Mouse (Mus musculus) midbrain, embryonic 11.5 days (tissue): ENCODE data around the gene Glb1l3. TPM values are rescaled to one million over a fixed set of nuclear protein-coding genes. Genes with fewer than 3 reads are reported as not detected.
A peak's percentile ranks its signal among the peaks of the same experiment; 100 is the strongest.

Source experiments
- ATAC-seq: fragments of 200-750 bp; cut with Nextera tagmentation; 2 replicates; pipeline ENCODE4 v1.8.0; 2017; ENCODE audit warnings: moderate TSS enrichment, moderate library complexity; ENCODE audit not compliant: low FRiP score
- DNase-seq: peaks from one replicate; pipeline ENCODE4 v3.0.0; 2015; ENCODE audit warnings: low spot score; ENCODE audit errors: missing footprints
- H3K27ac ChIP-seq: fragments of 300-500 bp; sonication (generic); 2 replicates; pipeline ENCODE4 v1.5.1; 2014; ENCODE audit warnings: low read depth, low read length
- H3K27me3 ChIP-seq: fragments of 300-500 bp; sonication (generic); 2 replicates; pipeline ENCODE4 v1.6.1; 2014; ENCODE audit warnings: mild to moderate bottlenecking, low read length, moderate library complexity, mixed read lengths; ENCODE audit not compliant: control insufficient read depth, insufficient read depth
- H3K36me3 ChIP-seq: fragments of 300-500 bp; sonication (generic); 2 replicates; pipeline ENCODE4 v1.6.1; 2014; ENCODE audit warnings: mild to moderate bottlenecking, low read length, moderate library complexity, mixed read lengths; ENCODE audit not compliant: control insufficient read depth, insufficient read depth
- H3K4me1 ChIP-seq: fragments of 300-500 bp; sonication (generic); 2 replicates; pipeline ENCODE4 v1.6.1; 2014; ENCODE audit warnings: low read length; ENCODE audit not compliant: control insufficient read depth, insufficient read depth
- H3K4me2 ChIP-seq: fragments of 300-500 bp; sonication (generic); 2 replicates; pipeline ENCODE4 v1.6.1; 2014; ENCODE audit warnings: mild to moderate bottlenecking, moderate library complexity
- H3K4me3 ChIP-seq: fragments of 300-500 bp; sonication (generic); 2 replicates; pipeline ENCODE4 v1.5.1; 2014; ENCODE audit warnings: low read depth, low read length
- H3K9ac ChIP-seq: fragments of 300-500 bp; sonication (generic); 2 replicates; pipeline ENCODE4 v1.6.1; 2014; ENCODE audit warnings: low read length
- H3K9me3 ChIP-seq: fragments of 300-500 bp; sonication (generic); 2 replicates; pipeline ENCODE4 v1.6.1; 2016; ENCODE audit warnings: low read length; ENCODE audit not compliant: control insufficient read depth
- WGBS: fragments of 180-500 bp; shearing (Covaris S2); extraction: QIAGEN DNeasy Blood & Tissue Kit; methylation state at CpG from one replicate; pipeline ENCODE4 v1.1.7; 2014; 5-methylcytosine and 5-hydroxymethylcytosine counted together
- polyA plus RNA-seq: library from polyadenylated mRNA; unstranded; fragments of >200 nt; fragmentation: Nextera tagmentation; extraction: Ambion mirVana; gene quantifications from 2 replicates; pipeline ENCODE4 v1.2.1, GENCODE M21; 2014

Gene Glb1l3
- polyA plus RNA-seq, 1 experiment from 2014 or later = not detected

DNA sequence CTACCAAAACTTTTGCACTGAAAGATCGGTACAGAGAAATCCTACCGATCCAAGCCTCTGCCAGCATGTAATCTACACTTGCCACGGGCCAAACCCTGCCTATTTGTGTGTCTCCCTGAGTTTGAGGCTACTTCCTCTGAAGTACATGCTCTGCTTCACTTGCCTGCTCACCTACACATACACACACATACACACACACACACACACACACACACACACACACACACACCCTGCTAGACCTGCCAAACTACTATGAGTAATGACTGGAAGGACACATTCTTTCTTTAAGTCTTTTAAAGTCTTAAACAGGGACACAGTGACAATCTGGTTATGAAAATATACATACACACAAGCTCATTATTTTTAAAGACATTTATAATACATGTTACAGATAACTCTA lies 62.5 kb downstream of the Glb1l3 start:
- Histone ChIP-seq H3K9me3 (no peaks in the 10 kb centered on the region), H3K9ac (no peak overlapping the region), H3K36me3 (no peaks in the 10 kb centered on the region), H3K27ac (no peak overlapping the region), H3K27me3 (no peaks in the 10 kb centered on the region), H3K4me2 (no peak overlapping the region), H3K4me1 (no peaks in the 10 kb centered on the region), H3K4me3 (no peak overlapping the region)
- ATAC-seq = no peak
- no peak for DNase-seq
- 91% methylated on average over 3 of the region's 3 CpGs for WGBS

DNA sequence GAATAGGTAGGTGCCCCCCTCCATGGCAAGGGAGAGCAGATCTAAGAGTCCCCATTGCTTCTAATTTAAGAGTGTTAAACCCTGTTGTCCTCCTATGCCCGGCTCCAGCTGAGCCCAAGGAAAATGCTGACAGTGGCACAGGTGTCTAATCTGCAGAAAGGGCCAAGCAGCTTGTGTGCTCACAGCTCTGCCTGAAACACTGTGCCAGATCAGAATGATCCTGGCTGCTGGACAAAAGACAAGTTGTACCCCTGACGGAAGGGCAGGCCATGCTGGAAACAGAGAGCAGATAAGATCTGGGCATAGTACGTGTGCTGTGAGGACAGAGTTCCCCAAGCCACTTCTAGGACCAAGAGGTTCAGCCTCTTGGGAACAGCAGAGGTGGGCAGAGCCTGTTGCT lies 67.9 kb downstream of the Glb1l3 start:
- H3K9ac ChIP-seq = no peak overlapping the region
- no peaks in the 10 kb centered on the region for H3K4me1 ChIP-seq
- no peak overlapping the region for H3K4me3 ChIP-seq
- H3K9me3 ChIP-seq = no peaks in the 10 kb centered on the region
- no peaks in the 10 kb centered on the region for H3K36me3 ChIP-seq
- DNase-seq = no peak
- ATAC-seq = no peak
- 89% methylated on average over 3 of the region's 3 CpGs for WGBS
- H3K27ac ChIP-seq = no peak overlapping the region
- H3K27me3 ChIP-seq = no peaks in the 10 kb centered on the region
- H3K4me2 ChIP-seq = no peak overlapping the region

DNA sequence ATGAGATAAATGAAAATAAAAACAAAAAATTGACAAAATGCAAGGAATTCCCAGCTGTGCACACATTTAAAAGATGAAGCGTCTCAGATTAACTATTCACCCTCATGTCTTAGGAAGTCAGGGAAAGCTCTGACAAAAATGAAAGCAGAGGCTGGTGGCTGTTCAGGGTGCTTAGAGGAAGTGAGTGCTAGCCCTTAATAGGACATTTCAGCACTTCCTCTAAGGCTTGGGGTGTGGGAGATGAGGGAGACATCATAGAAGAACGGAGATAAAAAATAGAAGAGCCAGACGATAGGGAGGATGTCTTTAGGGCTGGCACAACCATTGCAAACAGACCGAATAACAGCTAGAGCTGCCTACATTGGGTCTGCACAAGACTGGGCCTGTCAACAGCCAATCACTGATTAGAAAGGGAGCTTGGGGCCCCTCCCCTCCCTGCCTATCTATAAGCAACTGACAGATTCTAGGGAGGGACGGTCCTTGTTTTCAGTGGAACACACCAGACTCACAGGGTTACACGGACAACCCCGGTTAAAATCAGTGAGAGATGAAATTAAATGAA lies 77.2 kb downstream of the Glb1l3 start:
- ATAC-seq (peak; percentile 57), DNase-seq (peak; percentile 67)
- H3K27ac ChIP-seq = no peak overlapping the region

DNA sequence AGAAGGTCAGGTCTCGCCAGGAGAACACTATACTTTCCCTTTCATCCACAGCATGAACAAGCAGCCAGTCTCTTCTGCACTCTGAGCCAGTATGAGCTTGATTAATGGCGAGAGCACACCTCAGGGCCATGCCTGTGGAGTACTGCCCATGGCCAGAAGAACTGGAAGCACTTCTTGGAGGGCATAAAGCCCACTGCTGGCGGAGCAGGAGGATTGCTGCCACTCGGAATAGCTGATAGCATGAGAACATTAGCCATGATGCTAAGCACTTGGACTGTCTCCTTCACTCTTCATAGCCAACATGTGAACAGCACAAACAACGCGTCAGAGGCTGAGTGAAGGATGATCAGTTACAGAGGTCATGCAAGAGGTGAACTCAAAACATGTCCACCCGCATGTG lies 82.3 kb downstream of the Glb1l3 start:
- DNase-seq (no peak), ATAC-seq (no peak)
- no peaks in the 10 kb centered on the region for H3K9me3 ChIP-seq
- no peaks in the 10 kb centered on the region for H3K27me3 ChIP-seq
- no peak overlapping the region for H3K9ac ChIP-seq
- no peaks in the 10 kb centered on the region for H3K36me3 ChIP-seq
- WGBS = 93% methylated on average over 7 of the region's 7 CpGs
- no peaks in the 10 kb centered on the region for H3K4me1 ChIP-seq
- no peak overlapping the region for H3K4me3 ChIP-seq
- H3K4me2 ChIP-seq = no peak overlapping the region
- no peak overlapping the region for H3K27ac ChIP-seq

More for the DNA sequence above, 77.2 kb downstream of the Glb1l3 start:
- no peaks in the 10 kb centered on the region for H3K9me3 ChIP-seq
- no peak overlapping the region for H3K9ac ChIP-seq
- 61% methylated on average over 7 of the region's 7 CpGs for WGBS
- H3K27me3 ChIP-seq = no peaks in the 10 kb centered on the region
- no peaks in the 10 kb centered on the region for H3K4me1 ChIP-seq
- H3K4me2 ChIP-seq = no peak overlapping the region
- H3K4me3 ChIP-seq = no peak overlapping the region
- H3K36me3 ChIP-seq = no peaks in the 10 kb centered on the region

GRCm38 (mm10) chr9:26776122-26776902 lies 84.4 kb downstream of the Glb1l3 start:
- H3K4me1 ChIP-seq = no peaks in the 10 kb centered on the region
- H3K36me3 ChIP-seq = no peaks in the 10 kb centered on the region
- DNase-seq = peak; percentile 93
- no peak overlapping the region for H3K9ac ChIP-seq
- no peaks in the 10 kb centered on the region for H3K27me3 ChIP-seq
- ATAC-seq = peak; percentile 78
- H3K4me3 ChIP-seq = no peak overlapping the region
- no peak overlapping the region for H3K27ac ChIP-seq
- no peaks in the 10 kb centered on the region for H3K9me3 ChIP-seq
- no peak overlapping the region for H3K4me2 ChIP-seq
- WGBS = 65% methylated on average over 6 of the region's 6 CpGs

GRCm38 (mm10) chr9:26775700-26776099 lies 85.0 kb downstream of the Glb1l3 start:
- no peak overlapping the region for H3K9ac ChIP-seq
- DNase-seq = no peak
- no peak overlapping the region for H3K27ac ChIP-seq
- no peaks in the 10 kb centered on the region for H3K27me3 ChIP-seq
- H3K36me3 ChIP-seq = no peaks in the 10 kb centered on the region
- no peak for ATAC-seq
- WGBS = 84% methylated on average over 2 of the region's 2 CpGs
- no peak overlapping the region for H3K4me3 ChIP-seq
- no peaks in the 10 kb centered on the region for H3K9me3 ChIP-seq
- H3K4me2 ChIP-seq = no peak overlapping the region
- no peaks in the 10 kb centered on the region for H3K4me1 ChIP-seq

GRCm38 (mm10) chr9:26768181-26768580 lies 92.5 kb downstream of the Glb1l3 start:
- Histone ChIP-seq H3K27ac (no peak overlapping the region), H3K9ac (no peak overlapping the region), H3K4me1 (no peaks in the 10 kb centered on the region), H3K9me3 (no peaks in the 10 kb centered on the region), H3K27me3 (no peaks in the 10 kb centered on the region), H3K4me2 (no peak overlapping the region), H3K4me3 (no peak overlapping the region), H3K36me3 (no peaks in the 10 kb centered on the region)
- ATAC-seq = no peak
- DNase-seq = peak; percentile 72
- 80% methylated on average over 3 of the region's 3 CpGs for WGBS

Other genes with a start within 250 kb of the Glb1l3 start
- gene B3gat1, start 127.2 kb downstream of the Glb1l3 start, polyA plus RNA-seq = 4.7 and 5.7 TPM in 2 replicates
- 4.5 and 5.2 TPM in 2 replicates for gene Glb1l2, start 54.4 kb downstream of the Glb1l3 start, polyA plus RNA-seq
- gene Gm1110, start 62.2 kb upstream of the Glb1l3 start, polyA plus RNA-seq = not detected in 2 replicates
- 36.0 and 40.4 TPM in 2 replicates for gene Acad8, start 138.7 kb upstream of the Glb1l3 start, polyA plus RNA-seq
- gene Thyn1, start 138.8 kb upstream of the Glb1l3 start, polyA plus RNA-seq = 157 and 173 TPM in 2 replicates
- 53.1 and 56.7 TPM in 2 replicates for gene Vps26b, start 169.2 kb upstream of the Glb1l3 start, polyA plus RNA-seq
- gene Ncapd3, start 169.3 kb upstream of the Glb1l3 start, polyA plus RNA-seq = 39.8 and 43.3 TPM in 2 replicates